Mouse (Mus musculus): ENCODE data around the gene Thbs3. TPM values are rescaled to one million over a fixed set of nuclear protein-coding genes. Genes with fewer than 3 reads are reported as not detected.

Gene Thbs3
- polyA plus RNA-seq, 1 experiment = 139 TPM

- peak; percentile 66 for DNase-seq
- H3K4me3 ChIP-seq (replicated peaks; ENCODE audit: extremely low read depth, low read depth, low read length) = peak overlapping the region; percentile 39
- peaks cover 14% of the 10 kb centered on the region for H3K4me1 ChIP-seq (ENCODE audit: control insufficient read depth, insufficient read depth, low read length)
- TF ChIP-seq CTCF (IDR thresholded peaks at IDR 0.05; ENCODE audit: insufficient read depth, low read length) (no peak), POLR2A (IDR thresholded peaks at IDR 0.05; ENCODE audit: borderline replicate concordance, extremely low read depth, low read depth, low read length) (peak; percentile 69; the same call in 1 of the 2 replicates)
- 3% methylated on average over 17 of the region's 17 CpGs for WGBS
Observed at GRCm38 (mm10) chr3:89251365-89251895, 36.5 kb downstream of the Thbs3 start.

- no peak overlapping the region for H3K4me3 ChIP-seq (replicated peaks; ENCODE audit: extremely low read depth, low read depth, low read length)
- peaks cover 14% of the 10 kb centered on the region for H3K4me1 ChIP-seq (ENCODE audit: control insufficient read depth, insufficient read depth, low read length)
- TF ChIP-seq POLR2A (IDR thresholded peaks at IDR 0.05; ENCODE audit: borderline replicate concordance, extremely low read depth, low read depth, low read length) (no peak), CTCF (IDR thresholded peaks at IDR 0.05; ENCODE audit: insufficient read depth, low read length) (no peak)
- WGBS = 84% methylated on average over 5 of the region's 5 CpGs
- no peak for DNase-seq
Observed at GRCm38 (mm10) chr3:89254994-89255393, 40.0 kb downstream of the Thbs3 start.

GRCm38 (mm10) chr3:89256177-89256576 is 41.2 kb downstream of the Thbs3 start:
- no peak for TF ChIP-seq POLR2A (IDR thresholded peaks at IDR 0.05; ENCODE audit: borderline replicate concordance, extremely low read depth, low read depth, low read length)
- TF ChIP-seq CTCF (IDR thresholded peaks at IDR 0.05; ENCODE audit: insufficient read depth, low read length) = no peak
- no peak overlapping the region for H3K4me3 ChIP-seq (replicated peaks; ENCODE audit: extremely low read depth, low read depth, low read length)
- DNase-seq = no peak
- peaks cover 8% of the 10 kb centered on the region; the same call in 1 of the 2 replicates for H3K4me1 ChIP-seq (ENCODE audit: control insufficient read depth, insufficient read depth, low read length)
- 39% methylated on average over 5 of the region's 5 CpGs for WGBS

GRCm38 (mm10) chr3:89259076-89259475 is 44.1 kb downstream of the Thbs3 start, which contains the start of gene Dpm3:
TSS of gene Dpm3 (plus strand) at chr3:89259358.
- WGBS = 50% methylated on average over 7 of the region's 7 CpGs
- H3K4me3 ChIP-seq (replicated peaks; ENCODE audit: extremely low read depth, low read depth, low read length) = no peak within 1 kb of the TSS
- no peak for TF ChIP-seq CTCF (IDR thresholded peaks at IDR 0.05; ENCODE audit: insufficient read depth, low read length)
- TF ChIP-seq POLR2A (IDR thresholded peaks at IDR 0.05; ENCODE audit: borderline replicate concordance, extremely low read depth, low read depth, low read length) = no peak
- no peak for DNase-seq
- peaks cover 7% of the 10 kb centered on the region; the same call in 1 of the 2 replicates for H3K4me1 ChIP-seq (ENCODE audit: control insufficient read depth, insufficient read depth, low read length)

DNA sequence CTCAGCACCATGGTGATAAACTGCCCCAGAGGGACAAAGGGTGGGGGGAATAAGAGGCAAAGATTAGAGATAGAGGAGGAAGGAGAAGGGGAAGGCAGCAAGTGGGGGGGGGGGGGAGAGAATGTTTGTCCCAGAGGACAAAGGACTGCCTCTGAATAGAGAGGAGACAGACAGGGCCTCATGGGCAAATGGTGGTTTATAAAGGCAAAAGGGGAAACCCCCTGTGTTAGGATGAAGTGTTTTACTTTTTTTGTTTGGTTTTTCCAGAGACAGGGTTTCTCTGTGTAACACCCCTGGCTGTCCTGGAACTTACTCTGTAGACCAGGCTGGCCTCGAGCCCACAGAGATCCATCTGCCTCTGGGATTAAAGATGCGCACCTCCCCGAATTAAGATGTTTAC is 45.2 kb downstream of the Thbs3 start:
- 84% methylated on average over 3 of the region's 3 CpGs for WGBS
- TF ChIP-seq CTCF (IDR thresholded peaks at IDR 0.05; ENCODE audit: insufficient read depth, low read length) = no peak
- no peak for TF ChIP-seq POLR2A (IDR thresholded peaks at IDR 0.05; ENCODE audit: borderline replicate concordance, extremely low read depth, low read depth, low read length)
- H3K4me1 ChIP-seq (ENCODE audit: control insufficient read depth, insufficient read depth, low read length) = peaks cover 7% of the 10 kb centered on the region; the same call in 1 of the 2 replicates
- no peak overlapping the region for H3K4me3 ChIP-seq (replicated peaks; ENCODE audit: extremely low read depth, low read depth, low read length)
- no peak for DNase-seq

DNA sequence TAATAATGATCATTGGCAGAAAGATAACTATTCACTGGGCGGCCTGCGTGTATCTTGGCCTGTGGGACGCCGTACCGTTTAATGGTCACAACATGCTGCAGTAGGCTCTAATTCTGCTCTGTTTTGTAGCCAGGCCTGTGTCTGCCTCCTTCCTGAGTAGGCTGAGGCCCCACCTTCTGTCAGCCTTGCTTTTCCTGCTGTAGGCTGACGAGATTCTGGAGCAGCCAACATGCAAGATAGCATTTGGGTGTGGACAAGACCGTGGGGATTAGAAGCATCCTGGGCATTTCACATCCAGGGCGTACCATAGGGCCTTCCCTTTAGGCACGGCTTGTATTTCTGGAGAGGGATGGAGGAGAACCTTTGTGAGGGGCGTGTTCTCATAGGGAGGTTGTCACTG is 47.4 kb downstream of the Thbs3 start:
- TF ChIP-seq POLR2A (IDR thresholded peaks at IDR 0.05; ENCODE audit: borderline replicate concordance, extremely low read depth, low read depth, low read length) = no peak
- TF ChIP-seq CTCF (IDR thresholded peaks at IDR 0.05; ENCODE audit: insufficient read depth, low read length) = no peak
- H3K4me3 ChIP-seq (replicated peaks; ENCODE audit: extremely low read depth, low read depth, low read length) = no peak overlapping the region
- H3K4me1 ChIP-seq (ENCODE audit: control insufficient read depth, insufficient read depth, low read length) = peaks cover 5% of the 10 kb centered on the region
- no peak for DNase-seq
- 45% methylated on average over 10 of the region's 10 CpGs for WGBS

- peak; percentile 77 for DNase-seq
- TF ChIP-seq CTCF (IDR thresholded peaks at IDR 0.05; ENCODE audit: insufficient read depth, low read length) (no peak), POLR2A (IDR thresholded peaks at IDR 0.05; ENCODE audit: borderline replicate concordance, extremely low read depth, low read depth, low read length) (peak; percentile 94; the same call in 1 of the 2 replicates)
- peaks cover 22% of the 10 kb centered on the region for H3K4me1 ChIP-seq (ENCODE audit: control insufficient read depth, insufficient read depth, low read length)
- peak overlapping the region; percentile 79 for H3K4me3 ChIP-seq (replicated peaks; ENCODE audit: extremely low read depth, low read depth, low read length)
- under 1% methylated on average over 20 of the region's 20 CpGs for WGBS
Observed at GRCm38 (mm10) chr3:89266439-89266893, 51.5 kb downstream of the Thbs3 start.

DNA sequence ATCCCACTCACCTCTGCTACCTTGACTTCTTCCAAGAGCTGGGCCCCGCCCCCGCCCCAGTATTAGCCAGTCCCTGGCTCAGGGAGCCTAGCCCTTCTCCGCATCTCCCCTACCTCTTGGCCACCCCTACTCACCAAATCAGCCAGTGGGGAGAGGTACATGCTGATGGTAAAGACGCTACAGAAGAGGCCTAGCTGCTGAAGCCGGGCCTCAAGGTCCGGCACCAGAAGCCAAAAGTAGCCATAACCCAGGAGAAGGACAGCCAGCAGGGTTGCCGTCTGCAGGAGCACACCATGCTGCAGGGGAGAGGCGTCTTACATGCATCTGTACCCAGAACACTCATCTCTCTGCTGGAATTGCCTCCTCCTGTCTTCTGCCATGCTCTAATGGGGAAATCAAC is 53.9 kb downstream of the Thbs3 start:
- 82% methylated on average over 8 of the region's 8 CpGs for WGBS
- no peak overlapping the region for H3K4me3 ChIP-seq (replicated peaks; ENCODE audit: extremely low read depth, low read depth, low read length)
- no peak for DNase-seq
- peaks cover 18% of the 10 kb centered on the region for H3K4me1 ChIP-seq (ENCODE audit: control insufficient read depth, insufficient read depth, low read length)
- TF ChIP-seq CTCF (IDR thresholded peaks at IDR 0.05; ENCODE audit: insufficient read depth, low read length) = no peak
- TF ChIP-seq POLR2A (IDR thresholded peaks at IDR 0.05; ENCODE audit: borderline replicate concordance, extremely low read depth, low read depth, low read length) = no peak

DNA sequence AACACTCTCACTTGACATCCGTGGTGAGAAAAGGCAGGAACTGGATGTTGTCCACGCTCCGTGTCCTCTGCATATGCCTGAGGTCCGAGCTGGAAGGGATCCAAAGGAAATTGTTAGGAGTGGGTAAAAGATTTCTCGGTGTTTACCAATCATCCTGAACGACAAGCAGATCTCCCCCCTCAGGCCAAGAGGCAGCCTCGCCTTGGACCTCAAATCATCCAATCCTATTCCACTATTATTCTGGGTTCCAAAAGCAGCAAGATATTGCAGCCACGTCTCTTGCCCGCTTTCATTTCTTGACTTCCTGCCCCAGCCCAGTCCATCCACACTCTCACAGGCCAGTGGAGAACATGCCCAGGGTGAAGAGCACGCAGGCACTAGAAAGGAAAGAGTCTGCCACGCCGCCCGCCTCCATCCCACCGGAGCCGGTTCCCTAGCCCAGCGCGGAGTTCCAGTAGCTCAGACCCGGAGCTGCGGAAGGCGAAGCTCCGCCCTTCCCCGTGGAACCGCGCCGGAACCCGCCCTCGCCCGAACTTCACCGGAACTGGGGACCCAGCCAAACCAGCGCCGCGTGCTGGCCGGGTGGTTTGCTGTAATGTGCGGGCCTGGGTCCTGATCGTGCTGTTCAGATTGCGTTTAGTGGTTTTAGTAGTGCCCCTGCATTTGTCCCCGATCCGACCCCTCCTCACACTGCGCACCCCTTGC is 55.2 kb downstream of the Thbs3 start, which contains the start of gene Slc50a1:
Gene Slc50a1, minus strand, starts transcription at position 520 of the 705 bp plus-strand sequence.
- Histone ChIP-seq H3K4me3 (replicated peaks; ENCODE audit: extremely low read depth, low read depth, low read length) (peak within 1 kb of the TSS; percentile 65), H3K4me1 (ENCODE audit: control insufficient read depth, insufficient read depth, low read length) (peaks cover 18% of the 10 kb centered on the region)
- TF ChIP-seq CTCF (IDR thresholded peaks at IDR 0.05; ENCODE audit: insufficient read depth, low read length) = peak; percentile 22; the same call in 1 of the 2 replicates
- TF ChIP-seq POLR2A (IDR thresholded peaks at IDR 0.05; ENCODE audit: borderline replicate concordance, extremely low read depth, low read depth, low read length) = peak; percentile 78; the same call in 1 of the 2 replicates
- WGBS = 1% methylated on average over 38 of the region's 39 CpGs
- DNase-seq = peak; percentile 87

Measured in lung, adult 2 months (tissue).